Mouse (Mus musculus) T-helper 1 cell (primary cell): Measurements from ENCODE around the gene C330021F23Rik.
"Not testable (repeated sequence)": the region's sequence is repeated elsewhere in the genome, so short reads cannot be mapped to it uniquely, and the experiment has no call there.

ENCODE experiments used
- in situ Hi-C: fragments of 300-600 bp; cut with MboI, MseI; formaldehyde crosslinking; loops from one replicate; pipeline ENCODE4 v1.15.1; 2025; ENCODE audit warnings: high pct_unique_total_duplicates

The C330021F23Rik gene

GRCm38 (mm10) chr8:3567641-3568371 is at the start of gene C330021F23Rik:
TSS of gene C330021F23Rik (plus strand) at chr8:3567990.
- in situ Hi-C loops: no loop called here

DNA sequence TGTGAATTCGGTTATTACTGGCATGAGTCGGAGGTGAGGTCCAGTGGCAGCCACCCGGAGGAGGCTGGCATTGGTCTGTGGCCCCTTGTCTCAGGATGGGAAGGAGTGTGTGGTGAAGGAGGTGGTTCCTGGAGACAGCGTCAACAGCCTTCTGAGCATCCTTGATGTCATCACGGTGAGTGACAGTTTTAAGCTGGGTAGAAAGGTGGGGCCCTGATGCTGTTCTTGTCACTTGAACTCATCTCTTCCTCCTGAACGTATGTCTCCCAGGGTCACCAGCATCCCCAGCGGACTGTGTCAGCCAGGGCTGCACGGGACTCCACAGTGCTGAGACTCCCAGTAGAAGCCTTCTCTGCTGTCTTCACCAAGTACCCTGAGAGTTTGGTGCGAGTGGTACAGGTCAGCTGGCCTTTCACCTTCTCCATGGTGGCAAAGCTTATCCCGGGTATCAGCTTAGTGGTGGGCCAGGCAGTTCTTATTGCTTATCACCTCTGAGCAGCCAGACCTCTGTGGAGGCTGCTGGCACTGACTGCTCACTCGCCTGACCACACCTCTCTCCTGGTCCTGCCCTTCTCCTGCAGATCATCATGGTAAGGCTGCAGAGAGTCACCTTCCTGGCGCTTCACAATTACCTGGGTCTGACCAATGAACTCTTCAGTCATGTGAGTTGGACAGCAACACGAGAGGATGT is 45.6 kb upstream of the C330021F23Rik start:
- in situ Hi-C loops: no loop called here

GRCm38 (mm10) chr8:3530816-3531215 is 37.0 kb upstream of the C330021F23Rik start:
- in situ Hi-C loops: no loop called here

- in situ Hi-C loops: no loop called here
Observed at GRCm38 (mm10) chr8:3531936-3532335, 35.9 kb upstream of the C330021F23Rik start.

DNA sequence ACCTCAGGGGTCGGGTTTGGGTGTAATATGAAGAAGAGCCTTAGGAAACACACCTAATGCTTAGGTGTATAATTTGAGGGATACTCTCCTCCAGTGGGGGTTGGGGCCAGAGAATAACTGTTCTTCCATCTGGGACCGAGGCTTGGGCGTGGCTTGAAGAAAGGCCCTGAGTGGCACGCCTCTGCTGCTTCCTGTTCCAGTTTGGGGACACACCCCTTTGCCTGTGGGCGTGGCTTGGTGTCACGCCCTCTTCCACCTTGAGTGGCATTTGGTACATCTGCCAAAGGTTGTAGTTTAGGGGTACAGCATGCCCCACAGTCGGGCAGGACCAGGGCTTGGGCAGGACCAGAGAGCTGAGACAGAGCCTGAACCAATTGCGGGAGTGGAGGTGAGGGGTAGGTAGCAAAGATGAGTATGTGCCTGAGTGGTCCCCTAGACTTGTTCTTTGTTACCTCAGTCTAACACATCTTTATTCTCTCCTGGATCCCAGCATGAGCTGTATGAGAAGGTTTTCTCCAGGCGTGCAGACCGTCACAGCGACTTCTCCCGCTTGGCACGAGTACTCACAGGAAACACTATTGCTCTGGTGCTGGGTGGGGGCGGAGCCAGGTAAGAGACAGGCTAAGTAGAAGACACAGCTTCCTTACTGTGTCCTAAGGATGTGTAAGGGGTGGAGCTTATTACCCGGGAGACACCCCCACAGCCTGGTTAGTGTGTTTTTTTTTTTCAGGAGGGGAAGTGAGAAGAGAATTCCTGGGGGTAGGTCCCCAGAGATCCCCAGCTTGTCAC is 31.5 kb upstream of the C330021F23Rik start:
- in situ Hi-C loops: no loop called here

GRCm38 (mm10) chr8:3536940-3537339 is 30.9 kb upstream of the C330021F23Rik start:
- in situ Hi-C loops: no loop called here

DNA sequence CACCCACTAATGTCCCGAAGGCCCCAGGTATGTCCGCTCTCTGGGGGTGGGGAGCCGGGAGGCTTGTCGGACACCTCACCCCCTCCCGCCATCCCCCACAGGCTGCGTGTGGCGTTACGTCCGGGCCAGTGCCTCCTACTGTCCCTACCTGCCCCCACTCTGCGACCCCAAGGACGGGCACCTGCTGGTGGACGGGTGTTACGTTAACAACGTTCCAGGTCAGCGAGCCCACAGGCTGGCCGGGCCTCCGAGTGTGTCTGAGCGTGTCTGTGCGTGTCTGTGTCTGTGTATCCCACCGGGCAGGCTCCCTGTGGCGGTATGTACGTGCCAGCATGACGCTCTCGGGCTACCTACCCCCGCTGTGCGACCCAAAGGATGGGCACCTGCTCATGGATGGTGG is 30.1 kb upstream of the C330021F23Rik start:
- in situ Hi-C loops: no loop called here

- in situ Hi-C loops: no loop called here
Observed at GRCm38 (mm10) chr8:3539146-3539545, 28.6 kb upstream of the C330021F23Rik start.

DNA sequence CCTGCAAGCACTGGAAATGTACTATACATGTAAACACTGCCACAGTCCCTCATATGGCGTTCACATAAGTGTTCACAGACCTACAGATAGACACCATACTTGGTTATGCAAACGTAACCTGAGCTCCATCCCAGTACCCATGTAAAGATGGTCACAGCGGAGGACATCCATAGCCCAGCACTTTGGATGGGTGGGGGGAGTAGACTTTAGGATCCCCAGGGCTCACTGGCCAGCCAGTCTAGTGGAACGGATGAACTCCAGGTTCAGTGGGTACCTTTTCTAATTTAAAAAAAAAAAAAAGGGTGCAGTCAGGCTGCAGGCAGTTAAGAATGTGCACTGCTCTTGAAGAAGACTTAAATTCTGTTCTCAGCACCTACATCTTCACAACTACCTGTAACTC is 27.7 kb upstream of the C330021F23Rik start:
- in situ Hi-C loops: no loop called here

GRCm38 (mm10) chr8:3546511-3546910 is 21.3 kb upstream of the C330021F23Rik start:
- in situ Hi-C loops: no loop called here

- in situ Hi-C loops: no loop called here
Observed at GRCm38 (mm10) chr8:3552240-3552639, 15.6 kb upstream of the C330021F23Rik start.

- in situ Hi-C loops: no loop called here
Observed at GRCm38 (mm10) chr8:3556114-3556513, 11.7 kb upstream of the C330021F23Rik start.

DNA sequence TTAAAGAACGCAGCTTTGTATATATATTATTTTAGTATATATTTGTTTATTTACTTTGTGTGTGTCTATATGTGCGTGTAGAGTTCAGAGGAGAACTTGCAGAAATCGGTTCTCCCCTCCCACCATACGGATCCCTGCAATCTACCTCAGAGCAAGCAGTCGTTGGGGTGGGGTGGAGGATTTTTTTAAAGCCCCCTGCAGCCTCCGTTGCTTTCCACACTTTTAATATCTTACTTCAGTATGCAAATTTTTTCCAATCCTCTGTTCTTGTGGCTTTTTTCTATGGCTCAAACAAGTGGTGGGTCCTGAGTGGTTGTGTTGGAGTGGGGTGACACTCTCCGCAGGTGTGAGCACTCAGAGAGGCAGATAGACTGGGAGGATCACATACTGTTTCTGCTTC is 588 bp downstream of the C330021F23Rik start:
- in situ Hi-C loops: no loop called here

GRCm38 (mm10) chr8:3569784-3570183 is 2.0 kb downstream of the C330021F23Rik start:
- in situ Hi-C loops: no loop called here

DNA sequence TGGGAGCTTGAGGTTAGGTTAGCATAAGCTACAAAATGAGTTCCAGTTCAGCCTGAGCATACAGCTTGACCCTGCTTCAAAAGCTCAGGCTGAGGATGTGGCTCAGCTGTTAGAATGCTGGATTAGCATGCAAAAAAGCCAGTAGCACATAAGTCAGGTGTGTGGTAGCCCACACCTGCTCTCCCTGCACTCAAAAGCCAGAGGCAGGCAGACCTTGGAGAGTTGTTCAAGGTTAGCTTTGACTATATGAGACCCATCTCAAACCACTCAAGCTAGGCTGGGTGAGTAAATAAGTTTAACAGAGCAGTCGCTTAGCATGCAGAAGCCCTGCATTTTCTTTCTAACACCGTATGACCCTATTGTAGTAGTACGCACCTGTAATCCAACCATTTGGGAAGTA is 6.8 kb downstream of the C330021F23Rik start:
- in situ Hi-C loops: no loop called here

GRCm38 (mm10) chr8:3576211-3576960 is 8.6 kb downstream of the C330021F23Rik start:
- in situ Hi-C loops: no loop called here

DNA sequence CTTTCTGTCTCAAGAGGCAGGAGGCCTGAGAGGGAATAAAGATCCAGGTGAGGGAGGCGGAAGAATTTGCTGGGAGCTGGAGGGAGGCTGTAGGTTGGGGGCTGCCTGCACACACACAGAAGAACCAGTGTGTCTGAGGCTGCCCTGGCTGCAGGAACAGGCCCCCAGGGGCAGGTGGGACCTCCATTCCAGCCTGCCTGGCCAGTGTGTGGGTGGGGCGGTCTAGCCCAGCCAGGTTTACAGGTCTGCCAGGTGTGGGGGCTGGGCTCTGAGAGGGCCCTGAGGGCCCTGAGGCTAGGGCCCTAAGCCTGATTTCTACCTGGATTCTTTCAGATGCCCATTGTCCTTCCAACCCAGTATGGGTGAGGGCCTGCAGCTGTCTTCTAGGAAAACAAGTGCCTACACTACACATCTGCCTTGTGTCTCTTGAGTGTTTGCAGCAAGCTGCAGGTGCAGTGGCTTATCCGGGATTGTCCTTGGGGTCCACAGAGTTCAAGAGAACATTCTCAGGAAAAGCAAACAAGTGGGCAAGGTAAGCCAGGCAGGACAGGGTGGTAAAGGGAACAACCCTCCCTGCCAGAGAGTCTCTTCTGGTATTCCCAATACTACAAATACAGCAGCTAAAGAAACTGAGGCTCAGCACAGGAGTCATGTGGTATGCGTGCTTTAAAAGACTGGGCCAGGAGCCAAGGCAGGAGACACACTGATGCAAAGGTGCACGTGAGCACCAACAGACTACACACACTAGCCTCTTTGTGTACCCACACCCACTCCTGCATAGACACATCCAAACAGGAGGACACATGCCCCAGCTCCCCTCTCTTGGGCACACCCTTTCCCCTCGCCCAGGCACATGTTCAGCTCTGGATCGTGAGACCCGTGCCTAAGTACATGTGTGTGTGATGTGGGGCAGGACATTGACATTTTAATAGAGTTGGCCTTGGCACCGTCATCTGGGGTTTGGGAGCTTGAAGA is 11.9 kb downstream of the C330021F23Rik start:
- in situ Hi-C loops: no loop called here

- in situ Hi-C loops: not testable (repeated sequence)
Observed at GRCm38 (mm10) chr8:3581961-3582360, 14.2 kb downstream of the C330021F23Rik start.

GRCm38 (mm10) chr8:3586452-3586851 is 18.7 kb downstream of the C330021F23Rik start:
- in situ Hi-C loops: no loop called here

- in situ Hi-C loops: no loop called here
Observed at GRCm38 (mm10) chr8:3586993-3587390, 19.2 kb downstream of the C330021F23Rik start, which contains the start of gene Camsap3. TSS of gene Camsap3 (plus strand) at chr8:3587293.
